Mouse (Mus musculus): ENCODE data around the gene Barx1. TPM values are rescaled to one million over a fixed set of nuclear protein-coding genes. Genes with fewer than 3 reads are reported as not detected.

Gene Barx1
- polyA plus RNA-seq, 3 experiments from 2014 or later: not detected

Other genes starting within 250 kb of the Barx1 start
- 10 to 100 TPM; 10.2 to 16.5 (median 11.7) TPM for gene Zfp169, start 149.5 kb upstream of the Barx1 start, polyA plus RNA-seq (2017; shearing (Covaris generic))
- gene A830005F24Rik, start 149.4 kb upstream of the Barx1 start, polyA plus RNA-seq (2017; shearing (Covaris generic)): 1 to 10 TPM; 4.4 to 8.1 (median 5.4) TPM
- 1 to 10 TPM in 2 of 3 experiments, under 1 TPM in 1; 0.11 to 1.4 (median 1.2) TPM for gene Ptpdc1, start 37.3 kb upstream of the Barx1 start, polyA plus RNA-seq (2017; shearing (Covaris generic))
- gene Phf2, start 208.1 kb downstream of the Barx1 start, polyA plus RNA-seq (2017; shearing (Covaris generic)): 1 to 10 TPM; 2.4 to 3.7 (median 3.0) TPM

Measured in inflammation-experienced regulatory T-cells, adult 6 months (primary cell).